Mouse (Mus musculus) frontal cortex, adult 2 months (tissue): Measurements from ENCODE around the gene Setdb1. TPM values are rescaled to one million over a fixed set of nuclear protein-coding genes. Genes with fewer than 3 reads are reported as not detected.
"Not testable (repeated sequence)": the region's sequence is repeated elsewhere in the genome, so short reads cannot be mapped to it uniquely, and the experiment has no call there.

Source experiments
- DNase-seq, 2 experiments: peaks; one replicate each; pipeline ENCODE4 v3.0.0; 2022; ENCODE audit warnings: low spot score in 1 of 2; ENCODE audit errors: extremely low spot score in 1 of 2
- polyA plus RNA-seq: library from polyadenylated mRNA; depleted of rRNA; stranded (reverse); fragments of >200 nt; gene quantifications from 2 replicates; pipeline ENCODE4 v1.2.3, GENCODE M21; 2012; rRNA removed

Setdb1 gene
- 32.8 and 36.6 TPM in 2 replicates for polyA plus RNA-seq

GRCm38 (mm10) chr3:95356701-95357449, at the start of gene Setdb1:
TSS of gene Setdb1 (minus strand) at chr3:95357202.
- DNase-seq, result peak; percentile 79 to 98

- no peak for DNase-seq
These were observed 45.7 kb upstream of the Setdb1 start, which contains the start of gene 4930558C23Rik for GRCm38 (mm10) chr3:95402741-95403140. TSS of gene 4930558C23Rik (minus strand) at chr3:95402841.

- DNase-seq, result peak in 1 of 2 experiments; percentile 5
These were observed 37.4 kb upstream of the Setdb1 start for GRCm38 (mm10) chr3:95394385-95394784.

GRCm38 (mm10) chr3:95385401-95386075, 28.5 kb upstream of the Setdb1 start:
- no peak for DNase-seq

GRCm38 (mm10) chr3:95373208-95373607, 16.2 kb upstream of the Setdb1 start:
- DNase-seq, result no peak

GRCm38 (mm10) chr3:95370101-95370500, 13.1 kb upstream of the Setdb1 start:
- DNase-seq, result no peak

GRCm38 (mm10) chr3:95360276-95360675, 3.3 kb upstream of the Setdb1 start:
- not testable (repeated sequence) for DNase-seq

- no peak for DNase-seq
These were observed 744 bp upstream of the Setdb1 start for GRCm38 (mm10) chr3:95357746-95358145.

- peak in 1 of 2 experiments; percentile 33 for DNase-seq
These were observed 974 bp downstream of the Setdb1 start for GRCm38 (mm10) chr3:95355911-95356544.

- peak in 1 of 2 experiments; percentile 38 for DNase-seq
These were observed 7.5 kb downstream of the Setdb1 start for GRCm38 (mm10) chr3:95349491-95349890.

- DNase-seq, result not testable (repeated sequence)
These were observed 8.7 kb downstream of the Setdb1 start for GRCm38 (mm10) chr3:95348343-95348742.

GRCm38 (mm10) chr3:95346454-95346853, 10.5 kb downstream of the Setdb1 start:
- no peak for DNase-seq

GRCm38 (mm10) chr3:95343356-95344000, 13.5 kb downstream of the Setdb1 start:
- DNase-seq, result not testable (repeated sequence)

- no peak for DNase-seq
These were observed 18.8 kb downstream of the Setdb1 start for GRCm38 (mm10) chr3:95338251-95338650.

- DNase-seq, result no peak
These were observed 19.7 kb downstream of the Setdb1 start for GRCm38 (mm10) chr3:95337345-95337744.

- DNase-seq, result no peak
These were observed 25.5 kb downstream of the Setdb1 start for GRCm38 (mm10) chr3:95331528-95331927.

GRCm38 (mm10) chr3:95328803-95329404, 28.1 kb downstream of the Setdb1 start:
- DNase-seq, result no peak

- DNase-seq, result no peak
These were observed 32.4 kb downstream of the Setdb1 start for GRCm38 (mm10) chr3:95324454-95325144.

GRCm38 (mm10) chr3:95323429-95323828, 33.6 kb downstream of the Setdb1 start:
- DNase-seq, result no peak
